Mouse (Mus musculus) intestine, embryonic 15.5 days (tissue): Measurements from ENCODE around the gene Npr1. TPM values are rescaled to one million over a fixed set of nuclear protein-coding genes. Genes with fewer than 3 reads are reported as not detected.

Experiments used
- ATAC-seq: fragments of 200-750 bp; cut with Nextera tagmentation; 2 replicates; pipeline ENCODE4 v1.8.0; 2017; ENCODE audit warnings: moderate TSS enrichment, moderate library complexity
- H3K27ac ChIP-seq: fragments of 300-500 bp; sonication (generic); 2 replicates; pipeline ENCODE4 v1.5.1; 2015; ENCODE audit warnings: mild to moderate bottlenecking, inconsistent platforms
- H3K27me3 ChIP-seq: fragments of 300-500 bp; sonication (generic); replicated peaks from 2 replicates; pipeline ENCODE4 v1.6.1; 2015; ENCODE audit warnings: inconsistent platforms
- H3K36me3 ChIP-seq: fragments of 300-500 bp; sonication (generic); 2 replicates; pipeline ENCODE4 v1.6.1; 2015; ENCODE audit warnings: inconsistent platforms
- H3K4me1 ChIP-seq: fragments of 300-500 bp; sonication (generic); replicated peaks from 2 replicates; pipeline ENCODE4 v1.6.1; 2015; ENCODE audit warnings: inconsistent platforms
- H3K4me2 ChIP-seq: fragments of 300-500 bp; sonication (generic); replicated peaks from 2 replicates; pipeline ENCODE4 v1.6.1; 2015; ENCODE audit warnings: mild to moderate bottlenecking, inconsistent platforms
- H3K4me3 ChIP-seq: fragments of 300-500 bp; sonication (generic); replicated peaks from 2 replicates; pipeline ENCODE4 v1.5.1; 2015; ENCODE audit warnings: inconsistent platforms
- H3K9ac ChIP-seq: fragments of 300-500 bp; sonication (generic); 2 replicates; pipeline ENCODE4 v1.6.1; 2015; ENCODE audit warnings: inconsistent platforms
- H3K9me3 ChIP-seq: fragments of 300-500 bp; sonication (generic); 2 replicates; pipeline ENCODE4 v1.6.1; 2016; ENCODE audit warnings: inconsistent platforms
- WGBS: fragments of 180-500 bp; shearing (Covaris S2); methylation state at CpG from one replicate; pipeline ENCODE4 v1.1.7; 2015; 5-methylcytosine and 5-hydroxymethylcytosine counted together
- polyA plus RNA-seq: library from polyadenylated mRNA; unstranded; fragments of >200 nt; fragmentation: Nextera tagmentation; extraction: Ambion mirVana; gene quantifications from 2 replicates; pipeline ENCODE4 v1.2.1, GENCODE M21; 2015

Npr1 gene
- polyA plus RNA-seq, 1 experiment from 2014 or later: 5.7 TPM

DNA sequence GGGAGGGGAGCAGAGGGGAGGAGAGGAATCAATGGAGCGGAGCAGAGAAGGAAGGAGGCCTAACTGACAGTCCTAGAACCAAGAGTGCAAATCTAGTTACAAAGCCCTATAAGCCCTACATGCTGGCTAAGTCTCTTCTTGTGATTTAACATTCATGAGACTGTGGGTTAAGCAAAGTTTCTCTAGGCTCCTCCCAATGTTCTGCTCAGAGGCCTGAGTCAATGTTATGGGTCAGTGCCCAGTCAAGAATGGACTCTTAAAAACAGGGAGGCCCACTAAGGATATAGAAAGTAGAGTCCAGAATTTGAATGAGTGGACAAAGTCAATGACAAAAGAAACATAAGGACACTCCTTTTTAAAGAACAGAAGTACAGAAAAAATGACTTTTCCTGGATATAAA is 38.1 kb downstream of the Npr1 start:
- 89% methylated on average over 1 of the region's 1 CpGs for WGBS
- no peaks in the 10 kb centered on the region for H3K27me3 ChIP-seq
- H3K9ac ChIP-seq: no peak overlapping the region
- H3K4me1 ChIP-seq: peaks cover 20% of the 10 kb centered on the region
- ATAC-seq: no peak
- H3K27ac ChIP-seq: no peak overlapping the region
- H3K36me3 ChIP-seq: 0 out of 2 replicates have a peak, but pooled peaks cover 4% of the 10 kb centered on the region
- no peaks in the 10 kb centered on the region for H3K9me3 ChIP-seq
- no peak overlapping the region for H3K4me3 ChIP-seq
- H3K4me2 ChIP-seq: no peak overlapping the region

DNA sequence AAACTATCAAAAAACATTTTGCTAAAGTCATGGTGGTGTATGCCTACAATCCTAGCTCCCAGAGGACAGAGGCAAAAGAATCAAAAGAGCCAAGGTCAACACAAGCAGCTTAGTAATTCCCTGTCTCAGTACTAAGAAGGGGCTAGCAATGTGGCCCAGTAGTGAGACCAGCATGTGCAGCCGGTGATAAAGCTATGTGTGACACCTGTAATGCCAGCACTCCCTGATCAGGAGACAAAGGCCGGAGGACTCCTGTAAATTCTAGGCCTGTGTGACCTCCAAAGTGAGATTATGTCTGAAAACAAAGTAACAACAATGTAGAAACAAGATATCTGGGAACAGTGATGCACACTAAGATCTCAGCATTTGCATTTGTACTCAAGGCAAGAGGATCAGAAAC is 40.2 kb downstream of the Npr1 start:
- H3K27ac ChIP-seq: no peak overlapping the region
- no peaks in the 10 kb centered on the region for H3K27me3 ChIP-seq
- H3K4me1 ChIP-seq: 0 out of 2 replicates have a peak, but pooled peaks cover 6% of the 10 kb centered on the region
- H3K36me3 ChIP-seq: 0 out of 2 replicates have a peak, but pooled peaks cover 4% of the 10 kb centered on the region
- H3K9me3 ChIP-seq: no peaks in the 10 kb centered on the region
- H3K4me3 ChIP-seq: no peak overlapping the region
- no peak for ATAC-seq
- H3K9ac ChIP-seq: no peak overlapping the region
- no peak overlapping the region for H3K4me2 ChIP-seq
- 83% methylated on average over 2 of the region's 2 CpGs for WGBS

DNA sequence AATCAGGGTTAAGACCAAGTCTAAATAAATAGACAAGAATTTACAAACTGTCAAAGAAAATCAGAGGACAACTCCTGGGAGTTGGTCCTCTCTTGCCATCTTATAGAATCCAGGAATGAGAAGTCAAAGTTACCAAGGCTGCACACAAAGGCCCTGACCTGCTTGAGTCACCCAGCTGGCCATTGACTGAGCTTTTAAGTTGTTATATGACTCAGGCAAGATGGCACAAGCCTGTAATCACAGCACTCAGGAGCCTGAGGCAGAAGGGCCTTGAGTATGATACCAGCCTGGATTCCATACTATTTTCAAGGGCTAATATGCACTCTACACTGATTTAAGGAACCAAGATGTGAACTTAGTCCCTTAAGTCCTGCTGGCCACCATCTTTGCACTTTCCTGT is 42.1 kb downstream of the Npr1 start:
- Histone ChIP-seq H3K4me2 (no peak overlapping the region), H3K36me3 (peaks cover 11% of the 10 kb centered on the region; the same call in 1 of the 2 replicates), H3K4me3 (no peak overlapping the region), H3K27ac (no peak overlapping the region), H3K9ac (no peak overlapping the region), H3K4me1 (no peaks in the 10 kb centered on the region), H3K9me3 (no peaks in the 10 kb centered on the region), H3K27me3 (no peaks in the 10 kb centered on the region)
- no peak for ATAC-seq

- peaks cover 25% of the 10 kb centered on the region; the same call in 1 of the 2 replicates for H3K36me3 ChIP-seq
- H3K4me2 ChIP-seq: no peak overlapping the region
- no peaks in the 10 kb centered on the region for H3K4me1 ChIP-seq
- H3K27me3 ChIP-seq: no peaks in the 10 kb centered on the region
- no peak overlapping the region for H3K4me3 ChIP-seq
- no peak overlapping the region for H3K9ac ChIP-seq
- no peak for ATAC-seq
- no peak overlapping the region for H3K27ac ChIP-seq
- H3K9me3 ChIP-seq: no peaks in the 10 kb centered on the region
- 81% methylated on average over 6 of the region's 6 CpGs for WGBS
Measured at GRCm38 (mm10) chr3:90420696-90421095, 45.0 kb downstream of the Npr1 start.

GRCm38 (mm10) chr3:90413011-90413396 is 52.7 kb downstream of the Npr1 start:
- Histone ChIP-seq H3K4me1 (no peaks in the 10 kb centered on the region), H3K27ac (no peak overlapping the region), H3K9me3 (no peaks in the 10 kb centered on the region), H3K27me3 (no peaks in the 10 kb centered on the region), H3K4me2 (no peak overlapping the region), H3K36me3 (peaks cover 19% of the 10 kb centered on the region), H3K9ac (no peak overlapping the region), H3K4me3 (no peak overlapping the region)
- 47% methylated on average over 3 of the region's 3 CpGs for WGBS
- no peak; the same call in 1 of the 2 replicates for ATAC-seq

DNA sequence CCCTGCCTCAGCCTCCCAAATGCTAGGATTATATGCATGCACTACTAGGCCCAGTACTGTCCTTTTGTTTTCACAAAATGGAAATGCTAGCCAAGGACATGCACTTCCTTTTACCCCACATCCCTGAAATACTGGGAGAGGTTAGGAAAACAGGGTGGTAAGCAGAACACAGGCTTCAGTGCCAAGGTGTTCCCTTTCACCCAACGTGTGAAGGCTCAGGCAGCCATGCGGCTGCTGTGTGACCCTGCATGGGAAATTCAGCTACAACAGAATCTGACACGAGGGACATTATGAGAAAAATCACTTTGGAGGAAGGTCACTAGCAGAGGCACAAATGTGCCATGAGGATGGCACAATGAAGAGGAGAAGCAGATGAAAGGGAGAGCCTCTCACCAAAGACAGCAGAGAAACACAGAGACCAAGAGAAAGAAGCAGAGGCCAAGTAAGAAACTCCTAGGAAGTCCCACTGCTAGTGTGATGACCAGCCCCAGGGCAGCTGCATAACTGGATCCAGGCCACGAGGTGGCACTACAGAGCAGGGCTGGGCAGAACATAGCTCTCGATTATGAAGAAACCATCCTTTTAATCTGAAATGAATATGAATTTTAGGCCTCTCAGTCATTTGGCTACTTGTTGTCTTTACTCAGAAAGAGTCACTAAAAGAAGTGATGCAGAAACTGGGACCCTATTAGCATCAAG is 53.2 kb downstream of the Npr1 start:
- H3K4me1 ChIP-seq: no peaks in the 10 kb centered on the region
- H3K9me3 ChIP-seq: no peaks in the 10 kb centered on the region
- H3K27me3 ChIP-seq: no peaks in the 10 kb centered on the region
- no peak overlapping the region for H3K4me3 ChIP-seq
- ATAC-seq: peak; percentile 80; the same call in 1 of the 2 replicates
- WGBS: 46% methylated on average over 5 of the region's 5 CpGs
- H3K4me2 ChIP-seq: no peak overlapping the region
- H3K36me3 ChIP-seq: peaks cover 22% of the 10 kb centered on the region
- H3K9ac ChIP-seq: no peak overlapping the region
- H3K27ac ChIP-seq: no peak overlapping the region

- Histone ChIP-seq H3K27ac (no peak overlapping the region), H3K4me1 (no peaks in the 10 kb centered on the region), H3K36me3 (peaks cover 32% of the 10 kb centered on the region), H3K4me3 (no peak overlapping the region), H3K9me3 (no peaks in the 10 kb centered on the region), H3K9ac (no peak overlapping the region), H3K4me2 (no peak overlapping the region), H3K27me3 (no peaks in the 10 kb centered on the region)
- ATAC-seq: no peak
- 91% methylated on average over 3 of the region's 3 CpGs for WGBS
Measured at GRCm38 (mm10) chr3:90408721-90409120, 56.9 kb downstream of the Npr1 start.

DNA sequence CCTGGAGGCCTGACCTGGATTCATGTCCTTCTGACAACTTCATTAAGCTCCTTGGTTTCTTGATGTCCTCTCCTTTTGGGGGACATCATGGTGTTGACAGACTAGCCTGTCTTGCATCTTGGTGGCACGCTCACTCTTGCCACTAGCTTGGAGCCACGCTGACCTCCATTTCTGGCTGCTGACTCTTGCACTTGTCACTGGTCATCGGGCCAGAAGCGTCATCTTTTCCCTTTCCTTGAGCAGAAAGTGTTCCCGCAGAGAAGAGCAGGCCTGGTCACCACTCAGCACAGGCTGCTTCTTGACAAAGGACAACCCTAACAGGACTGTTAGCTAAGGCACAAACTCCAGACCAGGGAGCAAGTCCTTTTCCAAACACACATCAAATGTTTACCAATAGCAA is 59.3 kb downstream of the Npr1 start:
- no peak overlapping the region for H3K4me3 ChIP-seq
- 95% methylated on average over 5 of the region's 5 CpGs for WGBS
- no peaks in the 10 kb centered on the region for H3K9me3 ChIP-seq
- no peak overlapping the region for H3K4me2 ChIP-seq
- H3K9ac ChIP-seq: no peak overlapping the region
- no peaks in the 10 kb centered on the region for H3K4me1 ChIP-seq
- H3K27me3 ChIP-seq: no peaks in the 10 kb centered on the region
- H3K36me3 ChIP-seq: peaks cover 48% of the 10 kb centered on the region
- H3K27ac ChIP-seq: no peak overlapping the region
- no peak for ATAC-seq

DNA sequence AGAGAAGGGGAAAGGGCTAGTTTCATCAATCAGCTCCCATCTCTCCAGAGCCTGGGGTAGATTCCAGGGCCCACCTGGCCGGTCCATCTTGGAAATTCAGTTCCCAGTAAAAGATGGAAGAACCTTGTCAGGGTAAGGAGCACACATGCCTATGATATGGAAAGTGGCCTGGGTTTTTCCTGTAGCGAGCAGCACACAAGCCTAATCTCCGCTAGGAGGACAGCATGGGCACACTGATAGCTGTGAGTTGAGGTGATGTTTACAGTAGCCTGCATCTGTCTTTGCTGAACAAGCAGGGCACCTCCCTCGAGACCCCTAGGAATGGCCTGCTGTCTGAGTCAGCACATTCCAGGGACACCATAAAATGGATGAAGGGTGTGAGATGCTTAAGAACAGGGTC is 61.1 kb downstream of the Npr1 start:
- H3K9ac ChIP-seq: no peak overlapping the region
- H3K9me3 ChIP-seq: no peaks in the 10 kb centered on the region
- peaks cover 64% of the 10 kb centered on the region for H3K36me3 ChIP-seq
- 58% methylated on average over 4 of the region's 4 CpGs for WGBS
- no peaks in the 10 kb centered on the region for H3K27me3 ChIP-seq
- H3K4me1 ChIP-seq: no peaks in the 10 kb centered on the region
- H3K4me3 ChIP-seq: no peak overlapping the region
- no peak overlapping the region for H3K4me2 ChIP-seq
- no peak for ATAC-seq
- no peak overlapping the region for H3K27ac ChIP-seq

DNA sequence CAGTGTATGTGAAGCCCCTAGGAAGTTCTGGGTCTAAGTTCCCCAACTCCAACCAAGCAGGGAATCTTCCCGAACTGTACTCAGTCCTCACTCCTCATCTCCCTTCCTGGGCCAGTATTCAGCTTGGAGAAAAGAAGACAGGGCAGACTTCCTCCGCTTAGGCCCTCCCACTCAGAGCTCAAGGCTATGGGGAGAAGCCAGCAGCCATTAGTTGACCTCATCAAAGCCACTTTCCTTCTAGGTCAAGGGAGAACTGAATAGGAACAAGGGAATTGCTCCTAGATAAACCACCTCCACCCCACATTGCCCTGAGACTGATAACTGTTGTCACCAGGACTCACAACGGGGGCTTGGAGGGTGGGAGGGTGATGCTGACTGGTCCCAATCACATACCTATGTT is 61.5 kb downstream of the Npr1 start:
- H3K4me1 ChIP-seq: no peaks in the 10 kb centered on the region
- no peaks in the 10 kb centered on the region for H3K27me3 ChIP-seq
- H3K27ac ChIP-seq: no peak overlapping the region
- peaks cover 66% of the 10 kb centered on the region for H3K36me3 ChIP-seq
- H3K9me3 ChIP-seq: no peaks in the 10 kb centered on the region
- 84% methylated on average over 3 of the region's 3 CpGs for WGBS
- H3K4me2 ChIP-seq: no peak overlapping the region
- no peak for ATAC-seq
- H3K4me3 ChIP-seq: no peak overlapping the region
- H3K9ac ChIP-seq: no peak overlapping the region

GRCm38 (mm10) chr3:90400993-90401392 is 64.7 kb downstream of the Npr1 start:
- H3K27me3 ChIP-seq: no peaks in the 10 kb centered on the region
- H3K9ac ChIP-seq: no peak overlapping the region
- no peaks in the 10 kb centered on the region for H3K4me1 ChIP-seq
- H3K4me3 ChIP-seq: no peak overlapping the region
- no peaks in the 10 kb centered on the region for H3K9me3 ChIP-seq
- ATAC-seq: no peak
- H3K27ac ChIP-seq: no peak overlapping the region
- WGBS: 78% methylated on average over 4 of the region's 4 CpGs
- peaks cover 65% of the 10 kb centered on the region for H3K36me3 ChIP-seq
- H3K4me2 ChIP-seq: no peak overlapping the region
